Mouse (Mus musculus) heart, embryonic 11.5 days (tissue): ENCODE results near the gene Nrxn3. TPM values are rescaled to one million over a fixed set of nuclear protein-coding genes. Genes with fewer than 3 reads are reported as not detected.

Experiments
- ATAC-seq: fragments of 200-750 bp; cut with Nextera tagmentation; replicated peaks from 2 replicates; pipeline ENCODE4 v1.8.0; 2017; ENCODE audit warnings: moderate library complexity; ENCODE audit not compliant: insufficient number of reproducible peaks, low FRiP score, low TSS enrichment
- H3K27ac ChIP-seq: fragments of 300-500 bp; sonication (generic); 2 replicates; pipeline ENCODE4 v1.5.1; 2014; ENCODE audit warnings: mild to moderate bottlenecking, low read depth, low read length
- H3K27me3 ChIP-seq: fragments of 300-500 bp; sonication (generic); 2 replicates; pipeline ENCODE4 v1.6.1; 2014; ENCODE audit warnings: mild to moderate bottlenecking, low read length, mixed read lengths; ENCODE audit not compliant: control insufficient read depth, insufficient read depth
- H3K36me3 ChIP-seq: fragments of 300-500 bp; sonication (generic); 2 replicates; pipeline ENCODE4 v1.6.1; 2014; ENCODE audit warnings: mild to moderate bottlenecking, low read length, moderate library complexity, mixed read lengths; ENCODE audit not compliant: control insufficient read depth, insufficient read depth
- H3K4me1 ChIP-seq: fragments of 300-500 bp; sonication (generic); 2 replicates; pipeline ENCODE4 v1.6.1; 2014; ENCODE audit warnings: low read length; ENCODE audit not compliant: control insufficient read depth, insufficient read depth
- H3K4me2 ChIP-seq: fragments of 300-500 bp; sonication (generic); 2 replicates; pipeline ENCODE4 v1.6.1; 2014; ENCODE audit warnings: mild to moderate bottlenecking, moderate library complexity
- H3K4me3 ChIP-seq: fragments of 300-500 bp; sonication (generic); 2 replicates; pipeline ENCODE4 v1.5.1; 2014; ENCODE audit warnings: low read depth, low read length
- H3K9ac ChIP-seq: fragments of 300-500 bp; sonication (generic); 2 replicates; pipeline ENCODE4 v1.6.1; 2014; ENCODE audit warnings: mild to moderate bottlenecking, low read depth, low read length, moderate library complexity
- H3K9me3 ChIP-seq: fragments of 300-500 bp; sonication (generic); replicated peaks from 2 replicates; pipeline ENCODE4 v1.6.1; 2016; ENCODE audit warnings: low read length; ENCODE audit not compliant: control insufficient read depth
- WGBS: fragments of 180-500 bp; shearing (Covaris S2); extraction: QIAGEN DNeasy Blood & Tissue Kit; methylation state at CpG from one replicate; pipeline ENCODE4 v1.1.7; 2014; ENCODE audit not compliant: insufficient replicate concordance; 5-methylcytosine and 5-hydroxymethylcytosine counted together
- polyA plus RNA-seq: library from polyadenylated mRNA; unstranded; fragments of >200 nt; fragmentation: Nextera tagmentation; extraction: Ambion mirVana; gene quantifications from 2 replicates; pipeline ENCODE4 v1.2.1, GENCODE M21; 2014

Nrxn3 gene
- polyA plus RNA-seq, 1 experiment from 2014 or later = 4.5 TPM

DNA sequence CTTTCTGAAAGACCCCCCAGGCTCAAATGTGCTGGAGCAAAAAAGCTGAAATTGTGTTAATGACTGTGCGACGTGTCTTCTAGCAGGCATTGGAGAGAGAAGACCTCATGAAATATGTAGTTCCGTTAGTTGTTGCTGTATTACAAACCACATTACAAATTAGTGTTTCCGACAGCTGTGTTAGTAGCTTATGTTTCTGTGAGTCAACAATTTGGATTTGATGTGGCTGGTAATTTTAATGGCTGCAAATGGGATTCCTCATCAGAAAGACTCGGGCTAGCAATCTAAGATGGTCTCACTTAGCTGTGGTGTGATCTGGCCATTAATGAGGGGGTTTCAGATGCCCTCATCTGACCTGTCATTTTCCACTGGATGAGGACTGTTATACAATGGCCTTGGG, 1107.7 kb downstream of the Nrxn3 start:
- WGBS = 79% methylated on average over 5 of the region's 5 CpGs
- H3K9me3 ChIP-seq = no peaks in the 10 kb centered on the region

DNA sequence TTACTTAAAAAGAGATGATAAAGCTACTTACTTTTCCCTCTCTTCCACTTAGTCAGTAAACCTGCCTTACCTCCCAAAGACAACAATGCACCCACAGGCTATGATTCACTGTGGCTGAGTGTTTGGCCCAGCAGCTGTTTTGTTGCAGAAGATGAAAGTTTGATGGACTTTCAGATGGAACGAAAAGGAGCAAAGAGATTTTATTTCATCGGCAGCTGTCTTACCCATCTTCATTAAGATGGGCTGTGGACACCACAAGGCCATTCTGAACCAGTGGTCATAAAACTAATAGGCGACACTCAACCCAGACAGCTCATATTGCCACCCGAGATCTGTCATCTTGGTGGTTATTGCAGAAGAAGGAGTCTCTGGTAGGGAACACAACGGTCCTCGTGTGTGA, 1108.6 kb downstream of the Nrxn3 start:
- no peaks in the 10 kb centered on the region for H3K36me3 ChIP-seq
- H3K4me3 ChIP-seq = no peak overlapping the region
- no peak overlapping the region for H3K27ac ChIP-seq
- H3K4me2 ChIP-seq = no peak overlapping the region
- H3K9me3 ChIP-seq = no peaks in the 10 kb centered on the region
- WGBS = 81% methylated on average over 6 of the region's 6 CpGs
- no peak for ATAC-seq
- H3K27me3 ChIP-seq = no peaks in the 10 kb centered on the region
- H3K4me1 ChIP-seq = no peaks in the 10 kb centered on the region
- no peak overlapping the region for H3K9ac ChIP-seq

More for the DNA sequence above, 1107.7 kb downstream of the Nrxn3 start:
- H3K4me3 ChIP-seq = no peak overlapping the region
- no peaks in the 10 kb centered on the region for H3K4me1 ChIP-seq
- H3K27me3 ChIP-seq = no peaks in the 10 kb centered on the region
- H3K36me3 ChIP-seq = no peaks in the 10 kb centered on the region
- H3K9ac ChIP-seq = no peak overlapping the region
- no peak overlapping the region for H3K4me2 ChIP-seq
- no peak for ATAC-seq
- no peak overlapping the region for H3K27ac ChIP-seq

DNA sequence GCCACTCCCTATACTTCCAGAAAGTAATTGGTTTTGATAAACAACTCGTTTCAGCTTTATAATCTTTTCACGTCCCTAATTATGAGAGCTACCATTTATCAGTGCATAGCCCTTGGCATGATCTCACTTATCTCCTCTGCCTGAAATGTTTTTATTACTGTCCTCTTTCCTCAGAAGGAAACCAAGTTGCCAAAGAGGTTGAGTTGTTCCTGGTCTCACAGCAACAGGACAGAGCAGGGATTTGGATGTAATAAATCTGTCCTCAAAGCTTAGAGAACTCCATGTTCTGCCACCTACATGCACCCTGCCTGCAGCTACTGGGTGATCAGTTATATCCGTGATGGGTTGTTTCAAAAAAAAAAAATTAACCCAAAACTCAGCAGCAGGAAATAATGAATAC, 1113.6 kb downstream of the Nrxn3 start:
- Histone ChIP-seq H3K4me3 (no peak overlapping the region), H3K27me3 (no peaks in the 10 kb centered on the region), H3K36me3 (no peaks in the 10 kb centered on the region), H3K9me3 (no peaks in the 10 kb centered on the region), H3K4me1 (no peaks in the 10 kb centered on the region), H3K4me2 (no peak overlapping the region), H3K27ac (no peak overlapping the region), H3K9ac (no peak overlapping the region)
- WGBS = 40% methylated on average over 3 of the region's 3 CpGs
- ATAC-seq = no peak

DNA sequence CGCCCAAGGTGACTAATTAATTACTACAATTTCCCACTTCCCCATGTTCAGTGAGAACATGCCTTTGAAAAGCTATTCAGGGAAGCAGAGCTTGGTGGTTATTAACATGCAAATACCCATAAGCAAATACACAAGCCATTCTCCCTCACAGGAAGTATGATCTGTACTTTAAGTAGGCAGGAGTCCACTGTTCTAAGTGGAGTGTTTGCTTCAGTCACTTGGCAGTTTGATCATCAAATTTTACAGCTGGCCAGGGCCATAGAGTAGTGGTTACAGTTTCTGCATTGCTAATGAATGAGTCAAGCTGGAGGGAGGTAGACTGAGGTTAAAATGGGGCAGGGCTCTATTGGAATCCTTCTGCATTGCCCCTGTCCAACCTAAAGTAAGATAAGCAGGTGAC, 1120.2 kb downstream of the Nrxn3 start:
- Histone ChIP-seq H3K27me3 (no peaks in the 10 kb centered on the region), H3K9me3 (no peaks in the 10 kb centered on the region), H3K4me3 (no peak overlapping the region), H3K36me3 (no peaks in the 10 kb centered on the region), H3K4me2 (no peak overlapping the region), H3K9ac (no peak overlapping the region), H3K4me1 (no peaks in the 10 kb centered on the region), H3K27ac (no peak overlapping the region)
- WGBS = 94% methylated on average over 1 of the region's 1 CpGs
- ATAC-seq = no peak

DNA sequence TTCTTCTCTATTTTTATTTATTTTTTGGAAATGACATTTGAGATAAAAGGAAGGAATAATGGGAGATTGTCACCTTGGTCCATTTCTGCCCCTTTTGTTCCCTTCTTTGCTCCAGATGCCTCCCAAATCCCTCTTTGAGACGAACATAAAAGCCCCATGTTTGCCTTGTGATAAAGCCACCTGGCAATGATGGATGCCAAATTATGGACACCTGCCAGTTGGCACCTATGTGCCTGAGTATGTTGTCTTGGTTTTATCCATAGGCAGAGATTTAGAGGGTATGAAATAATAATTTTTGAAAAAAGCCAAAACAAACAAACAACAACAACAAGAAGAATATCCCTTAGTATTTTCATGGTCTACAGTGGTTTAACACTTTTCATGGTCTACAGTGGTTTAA, 1125.4 kb downstream of the Nrxn3 start:
- WGBS = 63% methylated on average over 1 of the region's 1 CpGs
- Histone ChIP-seq H3K27ac (no peak overlapping the region), H3K4me1 (no peaks in the 10 kb centered on the region), H3K4me3 (no peak overlapping the region), H3K9ac (no peak overlapping the region), H3K27me3 (no peaks in the 10 kb centered on the region), H3K9me3 (no peaks in the 10 kb centered on the region), H3K4me2 (no peak overlapping the region), H3K36me3 (no peaks in the 10 kb centered on the region)
- ATAC-seq = no peak

DNA sequence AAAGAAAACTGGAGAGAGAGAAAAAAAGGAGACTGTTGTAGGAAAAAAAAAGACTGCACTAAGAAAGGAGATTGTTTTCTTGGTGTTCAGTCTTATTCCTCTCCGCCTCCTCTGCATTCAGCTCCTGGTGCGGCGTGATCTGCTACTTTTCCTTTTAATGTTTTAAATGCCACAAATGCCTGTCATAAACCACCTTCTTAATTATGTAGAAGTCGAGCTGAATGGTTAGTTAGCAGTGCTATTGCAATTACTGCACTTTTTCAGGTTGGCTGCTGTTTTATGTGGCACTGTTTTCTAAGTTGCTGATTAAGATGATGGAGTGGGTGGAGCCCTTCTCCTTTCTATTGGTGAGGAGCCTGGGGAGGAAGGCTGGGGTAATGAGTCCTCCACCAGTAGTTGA, 1131.7 kb downstream of the Nrxn3 start:
- no peak for ATAC-seq
- Histone ChIP-seq H3K9ac (no peak overlapping the region), H3K36me3 (no peaks in the 10 kb centered on the region), H3K4me1 (no peaks in the 10 kb centered on the region), H3K9me3 (no peaks in the 10 kb centered on the region), H3K4me2 (no peak overlapping the region), H3K4me3 (no peak overlapping the region), H3K27ac (no peak overlapping the region), H3K27me3 (no peaks in the 10 kb centered on the region)
- 67% methylated on average over 4 of the region's 4 CpGs for WGBS

DNA sequence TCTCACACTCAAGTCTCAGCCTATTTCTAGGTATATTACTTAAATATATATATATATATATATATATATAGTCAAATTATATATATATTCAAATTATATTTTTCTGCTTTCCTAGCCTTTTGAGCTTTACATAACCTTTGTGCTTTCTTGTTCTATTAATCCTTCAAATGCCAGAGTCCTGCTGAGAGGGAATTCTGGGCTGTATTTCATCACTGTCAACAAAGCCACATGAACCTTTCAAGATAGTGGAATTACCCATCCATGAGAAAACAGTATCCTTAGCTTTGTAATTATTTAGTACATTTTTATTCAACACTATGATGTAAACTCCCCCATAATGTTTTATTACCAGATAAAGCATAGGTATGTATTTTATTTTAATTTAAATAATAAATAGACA, 1144.4 kb downstream of the Nrxn3 start:
- no peaks in the 10 kb centered on the region for H3K27me3 ChIP-seq
- H3K9ac ChIP-seq = no peak overlapping the region
- H3K4me1 ChIP-seq = no peaks in the 10 kb centered on the region
- no peak for ATAC-seq
- no peak overlapping the region for H3K27ac ChIP-seq
- no peaks in the 10 kb centered on the region for H3K9me3 ChIP-seq
- H3K36me3 ChIP-seq = no peaks in the 10 kb centered on the region
- no peak overlapping the region for H3K4me3 ChIP-seq
- H3K4me2 ChIP-seq = no peak overlapping the region

DNA sequence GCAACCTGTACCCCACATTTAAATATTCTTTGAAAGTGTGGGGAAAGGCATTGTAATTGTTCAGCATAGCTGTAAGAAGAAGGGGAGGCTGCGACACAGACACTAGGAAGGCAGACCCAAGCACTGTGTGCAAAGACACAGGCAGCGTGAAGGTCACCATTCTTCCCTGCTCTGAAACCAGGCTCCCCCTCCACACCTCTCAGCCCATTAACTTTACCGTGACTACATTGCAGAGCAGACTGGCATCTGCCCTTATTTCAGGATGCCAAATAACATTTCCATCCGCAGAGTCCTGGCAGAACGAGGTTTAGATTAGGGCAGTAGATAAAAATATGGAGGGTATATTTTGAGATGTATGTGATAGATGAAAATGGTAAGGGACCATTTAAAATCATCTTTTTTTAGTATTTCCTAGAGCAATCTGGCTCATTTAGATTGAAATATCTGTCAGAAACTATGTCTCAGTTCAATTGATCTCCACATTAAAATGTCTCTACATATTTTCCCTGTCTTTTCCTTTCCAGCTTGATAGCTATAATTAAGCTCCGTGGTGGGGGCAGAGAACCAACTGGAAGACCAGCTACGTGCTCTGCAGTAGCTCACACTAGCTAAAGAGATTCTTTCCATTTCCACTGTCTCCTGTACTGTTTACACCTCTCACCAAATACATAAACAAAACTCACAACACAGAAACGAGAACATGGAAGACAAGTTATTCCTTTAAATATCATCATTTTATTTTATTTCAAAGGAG, 1160.1 kb downstream of the Nrxn3 start:
- no peak overlapping the region for H3K9ac ChIP-seq
- H3K36me3 ChIP-seq = no peaks in the 10 kb centered on the region
- 66% methylated on average over 8 of the region's 8 CpGs for WGBS
- no peaks in the 10 kb centered on the region for H3K9me3 ChIP-seq
- no peaks in the 10 kb centered on the region for H3K27me3 ChIP-seq
- no peak overlapping the region for H3K27ac ChIP-seq
- H3K4me2 ChIP-seq = no peak overlapping the region
- no peak overlapping the region for H3K4me3 ChIP-seq
- no peak for ATAC-seq
- H3K4me1 ChIP-seq = no peaks in the 10 kb centered on the region

DNA sequence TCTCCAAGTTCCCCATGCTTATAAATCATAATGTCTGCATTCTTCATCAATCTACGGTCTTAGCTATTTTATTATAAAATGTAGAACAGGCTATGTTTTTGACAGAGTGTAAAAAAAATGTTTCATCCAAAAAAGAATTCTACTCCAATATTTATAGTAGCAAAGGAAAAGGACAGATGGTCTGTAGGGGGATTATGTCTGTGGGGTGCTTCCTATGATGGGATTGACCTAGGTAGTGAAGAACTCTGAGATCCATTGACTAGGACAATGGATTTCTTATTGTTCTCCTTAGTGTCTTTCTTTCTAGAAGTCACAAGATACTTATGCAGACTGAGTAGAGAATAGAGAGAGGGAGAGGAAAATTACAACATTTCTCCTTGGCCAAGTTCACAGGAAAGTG, 1161.9 kb downstream of the Nrxn3 start:
- Histone ChIP-seq H3K27ac (no peak overlapping the region), H3K36me3 (no peaks in the 10 kb centered on the region), H3K4me2 (no peak overlapping the region), H3K4me3 (no peak overlapping the region), H3K27me3 (no peaks in the 10 kb centered on the region), H3K9me3 (no peaks in the 10 kb centered on the region), H3K9ac (no peak overlapping the region), H3K4me1 (no peaks in the 10 kb centered on the region)
- 85% methylated on average over 1 of the region's 1 CpGs for WGBS
- no peak for ATAC-seq
